Mouse (Mus musculus) liver, embryonic 14.5 days (tissue): Measurements from ENCODE around the gene Cox10.

Source experiments
- CTCF ChIP-seq: IDR thresholded peaks from 2 replicates; pipeline ENCODE4 v1.5.1; 2016; ENCODE audit warnings: antibody characterized with exemption, low read depth, control low read depth
- EP300 ChIP-seq: IDR thresholded peaks from 2 replicates; pipeline ENCODE4 v1.6.1; 2016; ENCODE audit warnings: antibody characterized with exemption, low read depth

- TF ChIP-seq EP300: no peak
- TF ChIP-seq CTCF: no peak
Observed at GRCm38 (mm10) chr11:64047432-64047831, 31.8 kb downstream of the Cox10 start.
